Mouse (Mus musculus) heart, embryonic 10.5 days (tissue): ENCODE measurements around the gene Slc12a7. TPM values are rescaled to one million over a fixed set of nuclear protein-coding genes. Genes with fewer than 3 reads are reported as not detected.
"Not testable (repeated sequence)": the region's sequence is repeated elsewhere in the genome, so short reads cannot be mapped to it uniquely, and the experiment has no call there.

ENCODE experiments used
- DNase-seq: peaks from one replicate; pipeline ENCODE4 v3.0.0-alpha.2; 2017; ENCODE audit warnings: low spot score
- H3K27ac ChIP-seq: fragments of 300-500 bp; sonication (generic); 2 replicates; pipeline ENCODE4 v1.5.1; 2016; ENCODE audit warnings: mild to moderate bottlenecking
- H3K27me3 ChIP-seq: fragments of 300-500 bp; sonication (generic); 2 replicates; pipeline ENCODE4 v1.6.1; 2016; ENCODE audit warnings: mild to moderate bottlenecking; ENCODE audit not compliant: poor library complexity, insufficient read depth, severe bottlenecking
- H3K36me3 ChIP-seq: fragments of 300-500 bp; sonication (generic); 2 replicates; pipeline ENCODE4 v1.6.1; 2016; ENCODE audit warnings: mild to moderate bottlenecking, moderate library complexity
- H3K4me1 ChIP-seq: fragments of 300-500 bp; sonication (generic); 2 replicates; pipeline ENCODE4 v1.6.1; 2016; ENCODE audit warnings: mild to moderate bottlenecking
- H3K4me3 ChIP-seq: fragments of 300-500 bp; sonication (generic); 2 replicates; pipeline ENCODE4 v1.5.1; 2016; ENCODE audit warnings: mild to moderate bottlenecking, moderate library complexity
- H3K9me3 ChIP-seq: fragments of 300-500 bp; sonication (generic); 2 replicates; pipeline ENCODE4 v1.6.1; 2016; ENCODE audit warnings: mild to moderate bottlenecking, moderate library complexity
- WGBS: fragments of 180-500 bp; shearing (Covaris S2); methylation state at CpG from one replicate; pipeline ENCODE4 v1.1.7; 2016; 5-methylcytosine and 5-hydroxymethylcytosine counted together
- polyA plus RNA-seq: library from polyadenylated mRNA; unstranded; fragments of >200 nt; fragmentation: Nextera tagmentation; extraction: Ambion mirVana; gene quantifications from 2 replicates; pipeline ENCODE4 v1.2.1, GENCODE M21; 2016

Gene Slc12a7
- polyA plus RNA-seq, 1 experiment from 2014 or later = 36.3 TPM

DNA sequence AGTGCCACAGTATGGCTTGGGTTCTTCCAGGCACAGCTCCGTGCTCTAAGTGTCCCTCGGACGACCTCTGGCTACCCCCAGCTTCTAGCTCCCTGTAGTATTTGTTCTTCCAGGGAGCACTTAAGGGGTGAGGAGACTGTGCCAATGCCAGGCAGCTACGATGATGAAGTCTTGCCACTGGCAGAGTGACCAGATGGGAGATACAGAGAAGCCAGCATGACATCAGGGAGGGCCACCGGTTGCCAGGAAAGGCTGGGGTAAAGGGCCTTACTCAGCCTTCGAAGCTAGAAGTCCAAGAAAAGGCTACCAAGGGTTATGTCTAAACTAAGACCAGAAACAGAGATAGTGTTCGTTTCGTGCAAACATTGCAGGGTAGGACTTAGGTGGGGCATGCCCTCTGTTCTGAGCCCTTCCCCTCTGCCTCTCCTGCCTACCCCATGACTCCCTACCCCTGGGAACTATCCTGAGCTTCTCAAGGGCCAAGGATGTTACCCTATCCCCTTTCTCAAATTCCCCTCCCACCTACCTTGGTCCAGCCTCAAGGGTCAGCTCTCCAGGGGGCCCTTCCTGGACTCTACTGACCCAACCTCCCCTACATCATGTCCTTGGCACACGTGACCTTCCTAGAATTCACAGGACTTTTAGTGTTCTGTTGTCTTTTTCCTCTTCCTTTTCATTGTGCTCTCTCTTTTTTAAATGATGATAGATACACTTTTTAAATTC lies 31.6 kb upstream of the Slc12a7 start:
- Histone ChIP-seq H3K27me3 (peaks cover 21% of the 10 kb centered on the region; the same call in 1 of the 2 replicates), H3K4me3 (no peak overlapping the region), H3K36me3 (no peaks in the 10 kb centered on the region), H3K9me3 (no peaks in the 10 kb centered on the region), H3K4me1 (peaks cover 5% of the 10 kb centered on the region; the same call in 1 of the 2 replicates), H3K27ac (no peak overlapping the region)
- WGBS = 81% methylated on average over 9 of the region's 9 CpGs
- no peak for DNase-seq

DNA sequence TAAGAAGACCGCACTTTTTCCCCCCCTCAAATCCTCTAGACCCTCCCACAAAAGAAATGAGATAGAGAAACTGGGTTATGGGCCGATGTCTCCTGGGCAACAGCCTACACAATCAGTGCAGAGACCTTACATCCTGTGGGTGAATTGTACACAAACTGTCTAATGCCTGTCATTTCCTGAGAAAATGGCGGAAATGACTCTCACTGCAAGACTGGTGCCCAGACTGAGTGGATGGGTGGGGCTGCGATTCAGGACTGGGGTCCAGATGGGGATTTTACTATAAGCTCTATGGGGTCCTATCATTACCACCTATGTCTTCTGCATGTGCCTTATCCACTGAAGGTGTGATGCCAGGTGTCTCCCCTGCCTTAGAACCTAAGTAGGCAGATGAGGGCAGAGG lies 30.1 kb upstream of the Slc12a7 start:
- H3K36me3 ChIP-seq = no peaks in the 10 kb centered on the region
- peaks cover 5% of the 10 kb centered on the region; the same call in 1 of the 2 replicates for H3K4me1 ChIP-seq
- H3K27ac ChIP-seq = no peak overlapping the region
- H3K27me3 ChIP-seq = 0 out of 2 replicates have a peak, but pooled peaks cover 13% of the 10 kb centered on the region
- no peaks in the 10 kb centered on the region for H3K9me3 ChIP-seq
- no peak overlapping the region for H3K4me3 ChIP-seq
- DNase-seq = no peak
- WGBS = 75% methylated on average over 4 of the region's 4 CpGs

GRCm38 (mm10) chr13:73703486-73703885 lies 29.4 kb upstream of the Slc12a7 start:
- not testable (repeated sequence) for DNase-seq, H3K27ac ChIP-seq, H3K36me3 ChIP-seq, H3K4me3 ChIP-seq, H3K4me1 ChIP-seq, H3K9me3 ChIP-seq
- 57% methylated on average over 4 of the region's 4 CpGs for WGBS
- 0 out of 2 replicates have a peak, but pooled peaks cover 11% of the 10 kb centered on the region for H3K27me3 ChIP-seq

- 84% methylated on average over 7 of the region's 7 CpGs for WGBS
- peaks cover 5% of the 10 kb centered on the region; the same call in 1 of the 2 replicates for H3K4me1 ChIP-seq
- no peak within 1 kb of the TSS for H3K27ac ChIP-seq
- H3K36me3 ChIP-seq = no peaks in the 10 kb centered on the region
- H3K27me3 ChIP-seq = 0 out of 2 replicates have a peak, but pooled peaks cover 4% of the 10 kb centered on the region
- H3K4me3 ChIP-seq = no peak within 1 kb of the TSS
- DNase-seq = no peak
- H3K9me3 ChIP-seq = no peaks in the 10 kb centered on the region
These were observed 28.1 kb upstream of the Slc12a7 start, which contains the start of gene Slc6a19 for GRCm38 (mm10) chr13:73704694-73705325. Gene Slc6a19, minus strand, starts transcription at chr13:73704865.

DNA sequence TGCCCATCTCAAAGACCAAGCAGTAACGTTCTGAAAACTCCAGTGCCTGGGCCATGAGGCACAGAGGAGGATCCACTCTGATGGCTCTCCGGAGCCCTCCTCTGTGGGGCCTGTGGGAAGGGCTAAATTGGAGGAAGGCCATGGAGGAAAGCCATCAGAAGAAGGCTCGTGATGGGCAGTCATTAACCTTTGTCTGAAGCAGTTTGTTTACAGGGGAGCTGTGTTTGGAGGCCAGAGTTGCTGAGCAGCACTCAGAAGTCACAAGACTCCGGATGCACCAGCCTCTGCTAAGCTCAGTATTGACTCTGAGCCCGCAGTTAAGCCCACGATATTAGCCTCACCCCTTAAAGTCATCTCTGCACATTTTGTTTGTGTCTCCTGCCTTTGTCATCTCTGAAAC lies 23.4 kb upstream of the Slc12a7 start:
- no peak overlapping the region for H3K4me3 ChIP-seq
- 0 out of 2 replicates have a peak, but pooled peaks cover 3% of the 10 kb centered on the region for H3K27me3 ChIP-seq
- H3K36me3 ChIP-seq = no peaks in the 10 kb centered on the region
- no peaks in the 10 kb centered on the region for H3K9me3 ChIP-seq
- DNase-seq = no peak
- no peak overlapping the region for H3K27ac ChIP-seq
- 70% methylated on average over 6 of the region's 6 CpGs for WGBS
- no peaks in the 10 kb centered on the region for H3K4me1 ChIP-seq

GRCm38 (mm10) chr13:73711221-73711620 lies 21.7 kb upstream of the Slc12a7 start:
- Histone ChIP-seq H3K4me1 (no peaks in the 10 kb centered on the region), H3K4me3 (no peak overlapping the region), H3K9me3 (no peaks in the 10 kb centered on the region), H3K27ac (no peak overlapping the region), H3K27me3 (0 out of 2 replicates have a peak, but pooled peaks cover 3% of the 10 kb centered on the region), H3K36me3 (no peaks in the 10 kb centered on the region)
- DNase-seq = no peak
- WGBS = 90% methylated on average over 5 of the region's 5 CpGs

DNA sequence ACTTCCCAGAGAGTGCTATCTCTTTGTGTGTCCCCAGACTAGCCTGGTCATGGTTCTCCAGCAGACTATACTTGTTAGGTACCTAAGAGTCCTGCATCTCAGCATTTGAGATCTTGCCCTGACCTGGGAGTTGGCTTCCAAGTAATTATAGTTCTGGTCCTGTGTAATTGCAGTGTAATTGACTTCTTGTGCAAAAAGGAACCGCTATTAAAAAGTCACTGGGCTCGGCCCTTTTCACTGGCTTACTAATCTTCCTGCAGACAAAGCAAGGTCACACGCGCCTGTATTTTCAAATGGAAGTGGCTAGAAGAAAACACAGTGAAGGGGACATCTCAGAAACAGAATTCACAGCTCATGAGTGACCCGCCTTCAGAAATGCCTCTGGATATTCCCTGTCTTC lies 21.1 kb upstream of the Slc12a7 start:
- Histone ChIP-seq H3K4me3 (no peak overlapping the region), H3K4me1 (no peaks in the 10 kb centered on the region), H3K9me3 (no peaks in the 10 kb centered on the region), H3K36me3 (no peaks in the 10 kb centered on the region), H3K27me3 (0 out of 2 replicates have a peak, but pooled peaks cover 3% of the 10 kb centered on the region), H3K27ac (no peak overlapping the region)
- no peak for DNase-seq
- WGBS = 80% methylated on average over 5 of the region's 5 CpGs

DNA sequence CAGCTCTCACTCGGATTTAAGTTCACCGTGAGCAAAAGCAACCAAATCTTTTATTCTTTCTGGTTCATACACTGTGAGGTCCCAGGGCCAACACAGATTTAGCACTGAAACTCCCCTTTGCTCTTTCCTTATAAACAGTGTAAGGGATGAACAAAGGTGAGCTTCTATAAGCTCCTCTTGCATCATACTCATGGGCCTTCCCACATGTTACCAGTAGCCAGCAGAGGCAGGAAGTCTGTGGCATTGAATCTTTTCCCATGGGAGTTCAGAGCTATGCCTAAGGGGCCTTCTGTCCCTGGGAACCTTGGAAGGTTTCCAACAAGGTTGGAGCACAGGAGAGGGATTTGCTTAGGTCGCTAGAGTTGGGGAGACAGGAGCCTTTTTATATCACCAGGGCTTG lies 20.7 kb upstream of the Slc12a7 start:
- Histone ChIP-seq H3K4me1 (no peaks in the 10 kb centered on the region), H3K4me3 (no peak overlapping the region), H3K27me3 (0 out of 2 replicates have a peak, but pooled peaks cover 3% of the 10 kb centered on the region), H3K9me3 (no peaks in the 10 kb centered on the region), H3K36me3 (no peaks in the 10 kb centered on the region), H3K27ac (no peak overlapping the region)
- 76% methylated on average over 3 of the region's 3 CpGs for WGBS
- DNase-seq = no peak

- no peaks in the 10 kb centered on the region for H3K9me3 ChIP-seq
- 71% methylated on average over 4 of the region's 4 CpGs for WGBS
- no peaks in the 10 kb centered on the region for H3K4me1 ChIP-seq
- H3K27me3 ChIP-seq = 0 out of 2 replicates have a peak, but pooled peaks cover 3% of the 10 kb centered on the region
- H3K36me3 ChIP-seq = no peaks in the 10 kb centered on the region
- DNase-seq = no peak
- no peak overlapping the region for H3K27ac ChIP-seq
- no peak overlapping the region for H3K4me3 ChIP-seq
These were observed 19.7 kb upstream of the Slc12a7 start for GRCm38 (mm10) chr13:73713204-73713603.

DNA sequence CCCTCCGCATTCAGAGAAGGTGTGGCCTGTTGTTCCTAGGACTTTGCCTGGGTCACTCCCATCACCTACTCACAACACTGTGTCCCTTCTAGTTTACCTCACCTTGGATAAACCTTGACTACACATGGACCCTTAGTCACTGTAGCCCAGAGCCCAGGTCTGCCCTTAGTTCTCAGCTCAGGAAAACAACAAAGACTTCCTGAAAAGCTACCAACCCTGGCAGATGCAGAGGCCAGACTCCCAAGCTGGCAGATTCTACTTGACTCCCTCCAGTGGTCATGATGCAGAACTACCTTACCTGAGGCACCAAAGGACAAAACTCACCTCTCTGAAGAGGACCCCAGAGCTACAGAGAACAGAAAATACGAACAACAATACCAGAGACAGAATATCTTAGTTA lies 18.9 kb upstream of the Slc12a7 start:
- Histone ChIP-seq H3K27me3 (0 out of 2 replicates have a peak, but pooled peaks cover 3% of the 10 kb centered on the region), H3K36me3 (no peaks in the 10 kb centered on the region), H3K9me3 (no peaks in the 10 kb centered on the region), H3K4me3 (no peak overlapping the region), H3K27ac (no peak overlapping the region), H3K4me1 (no peaks in the 10 kb centered on the region)
- no peak for DNase-seq
- WGBS = 66% methylated on average over 2 of the region's 2 CpGs

GRCm38 (mm10) chr13:73718225-73718624 lies 14.7 kb upstream of the Slc12a7 start:
- Histone ChIP-seq H3K4me3 (no peak overlapping the region), H3K9me3 (no peaks in the 10 kb centered on the region), H3K36me3 (no peaks in the 10 kb centered on the region), H3K27me3 (0 out of 2 replicates have a peak, but pooled peaks cover 6% of the 10 kb centered on the region), H3K27ac (no peak overlapping the region), H3K4me1 (no peaks in the 10 kb centered on the region)
- 3% methylated on average over 2 of the region's 2 CpGs for WGBS
- peak; percentile 90 for DNase-seq

DNA sequence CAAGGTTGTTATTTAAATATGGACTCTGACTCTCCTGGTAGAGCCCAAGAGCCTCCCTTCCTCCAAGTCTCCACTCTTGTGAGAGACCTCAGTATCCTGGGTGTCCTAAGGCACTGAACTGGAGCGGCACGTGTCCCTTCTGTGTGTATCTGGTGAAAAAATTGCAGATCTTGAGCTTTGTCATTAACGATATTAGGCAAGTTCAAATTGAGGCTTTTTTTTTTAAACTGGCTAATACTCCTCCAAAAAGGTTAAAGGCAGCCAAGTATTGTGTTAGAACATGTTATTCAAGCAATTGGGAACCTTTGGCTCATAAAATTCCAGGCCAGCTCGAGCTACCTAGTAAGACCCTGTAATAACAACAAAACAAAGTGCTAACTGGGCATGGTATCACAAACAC lies 12.7 kb upstream of the Slc12a7 start:
- WGBS = 80% methylated on average over 4 of the region's 4 CpGs
- no peaks in the 10 kb centered on the region for H3K4me1 ChIP-seq
- no peak for DNase-seq
- H3K4me3 ChIP-seq = no peak overlapping the region
- H3K9me3 ChIP-seq = no peaks in the 10 kb centered on the region
- H3K27me3 ChIP-seq = 0 out of 2 replicates have a peak, but pooled peaks cover 3% of the 10 kb centered on the region
- no peaks in the 10 kb centered on the region for H3K36me3 ChIP-seq
- no peak overlapping the region for H3K27ac ChIP-seq

- H3K4me3 ChIP-seq = no peak overlapping the region
- H3K4me1 ChIP-seq = no peaks in the 10 kb centered on the region
- 0 out of 2 replicates have a peak, but pooled peaks cover 3% of the 10 kb centered on the region for H3K27me3 ChIP-seq
- 45% methylated on average over 8 of the region's 8 CpGs for WGBS
- H3K9me3 ChIP-seq = no peaks in the 10 kb centered on the region
- H3K36me3 ChIP-seq = no peaks in the 10 kb centered on the region
- no peak overlapping the region for H3K27ac ChIP-seq
- DNase-seq = no peak
These were observed 9.7 kb upstream of the Slc12a7 start for GRCm38 (mm10) chr13:73723081-73723668.
